Mouse (Mus musculus) testis, adult 2 months (tissue): ENCODE measurements around the gene Pih1d1. TPM values are rescaled to one million over a fixed set of nuclear protein-coding genes. Genes with fewer than 3 reads are reported as not detected.

ENCODE experiments used
- H3K27ac ChIP-seq: fragments of 200-500 bp; 2 replicates; pipeline ENCODE4 v1.5.1; 2012; ENCODE audit warnings: low read depth, low read length; ENCODE audit not compliant: control insufficient read depth, insufficient read depth
- H3K27me3 ChIP-seq: fragments of 200-500 bp; 2 replicates; pipeline ENCODE4 v1.6.1; 2012; ENCODE audit warnings: mild to moderate bottlenecking, low read length, moderate library complexity; ENCODE audit not compliant: control insufficient read depth, insufficient read depth
- H3K36me3 ChIP-seq: fragments of 200-500 bp; 2 replicates; pipeline ENCODE4 v1.6.1; 2012; ENCODE audit warnings: mild to moderate bottlenecking, low read length; ENCODE audit not compliant: control insufficient read depth, insufficient read depth
- H3K4me1 ChIP-seq: fragments of 200-500 bp; 2 replicates; pipeline ENCODE4 v1.6.1; 2012; ENCODE audit warnings: low read length; ENCODE audit not compliant: control insufficient read depth, insufficient read depth
- H3K4me3 ChIP-seq: fragments of 200-500 bp; 2 replicates; pipeline ENCODE4 v1.5.1; 2012; ENCODE audit warnings: low read depth, mild to moderate bottlenecking, low read length, moderate library complexity, mixed read lengths; ENCODE audit not compliant: control insufficient read depth
- CTCF ChIP-seq: fragments of 200-500 bp; IDR thresholded peaks from 2 replicates; pipeline ENCODE4 v1.5.1; 2012; ENCODE audit warnings: low read depth, mild to moderate bottlenecking, inconsistent platforms, low read length, moderate library complexity; ENCODE audit not compliant: control insufficient read depth, insufficient read depth, insufficient replicate concordance
- POLR2A ChIP-seq: fragments of 200-500 bp; IDR thresholded peaks from 2 replicates; pipeline ENCODE4 v1.6.1; 2012; ENCODE audit warnings: low read depth, mild to moderate bottlenecking, inconsistent platforms, low read length, moderate library complexity; ENCODE audit not compliant: control insufficient read depth
- polyA plus RNA-seq: library from polyadenylated mRNA; depleted of rRNA; stranded (reverse); fragments of >200 nt; gene quantifications from 2 replicates; pipeline ENCODE4 v1.2.3, GENCODE M21; 2012

Gene Pih1d1
- polyA plus RNA-seq, 1 experiment, result 258 TPM

- TF ChIP-seq POLR2A (no peak), CTCF (no peak)
- H3K4me1 ChIP-seq, result 0 out of 2 replicates have a peak, but pooled peaks cover 2% of the 10 kb centered on the region
- no peak overlapping the region for H3K4me3 ChIP-seq
- H3K36me3 ChIP-seq, result peaks cover 3% of the 10 kb centered on the region
- no peak overlapping the region for H3K27ac ChIP-seq
- H3K27me3 ChIP-seq, result no peaks in the 10 kb centered on the region
Measured at GRCm38 (mm10) chr7:45190186-45190585, 36.1 kb downstream of the Pih1d1 start.

DNA sequence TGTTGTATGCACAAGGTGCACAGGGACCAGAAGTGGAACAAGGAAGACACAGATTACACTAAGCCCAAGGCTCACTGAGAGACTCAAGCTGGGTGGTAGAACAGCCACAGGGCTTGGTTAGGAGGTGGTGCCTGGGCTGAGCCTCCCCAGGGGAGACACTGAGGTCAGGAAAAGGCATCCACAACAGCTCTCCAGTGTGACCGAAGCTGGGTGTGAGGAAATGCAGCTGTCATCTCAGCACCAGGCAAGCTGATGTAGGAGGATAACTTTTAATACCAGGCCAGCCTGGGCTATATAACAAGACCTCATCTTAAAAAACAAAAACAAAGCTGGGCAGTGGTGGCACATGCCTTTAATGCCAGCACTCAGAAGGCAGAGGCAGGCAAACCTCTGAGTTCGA, 37.1 kb downstream of the Pih1d1 start:
- Histone ChIP-seq H3K27ac (no peak overlapping the region), H3K4me1 (0 out of 2 replicates have a peak, but pooled peaks cover 2% of the 10 kb centered on the region), H3K27me3 (no peaks in the 10 kb centered on the region), H3K4me3 (no peak overlapping the region), H3K36me3 (peaks cover 3% of the 10 kb centered on the region)
- TF ChIP-seq POLR2A, result no peak
- TF ChIP-seq CTCF, result no peak

GRCm38 (mm10) chr7:45191803-45192363, 37.8 kb downstream of the Pih1d1 start:
- no peak overlapping the region for H3K4me3 ChIP-seq
- H3K4me1 ChIP-seq, result 0 out of 2 replicates have a peak, but pooled peaks cover 2% of the 10 kb centered on the region
- no peak overlapping the region for H3K27ac ChIP-seq
- H3K27me3 ChIP-seq, result no peaks in the 10 kb centered on the region
- peaks cover 3% of the 10 kb centered on the region for H3K36me3 ChIP-seq
- TF ChIP-seq CTCF (no peak), POLR2A (no peak)

GRCm38 (mm10) chr7:45192585-45193310, 38.6 kb downstream of the Pih1d1 start:
- TF ChIP-seq POLR2A, result no peak
- TF ChIP-seq CTCF, result no peak
- no peak overlapping the region for H3K4me3 ChIP-seq
- H3K27ac ChIP-seq, result no peak overlapping the region
- H3K36me3 ChIP-seq, result peaks cover 3% of the 10 kb centered on the region
- no peaks in the 10 kb centered on the region for H3K27me3 ChIP-seq
- H3K4me1 ChIP-seq, result no peaks in the 10 kb centered on the region

GRCm38 (mm10) chr7:45193406-45193805, 39.3 kb downstream of the Pih1d1 start:
- Histone ChIP-seq H3K4me3 (no peak overlapping the region), H3K27me3 (no peaks in the 10 kb centered on the region), H3K4me1 (no peaks in the 10 kb centered on the region; the same call in 1 of the 2 replicates), H3K27ac (no peak overlapping the region), H3K36me3 (peaks cover 3% of the 10 kb centered on the region)
- TF ChIP-seq CTCF, result no peak

GRCm38 (mm10) chr7:45193871-45194785, 40.0 kb downstream of the Pih1d1 start:
- H3K36me3 ChIP-seq, result peaks cover 3% of the 10 kb centered on the region
- no peak for TF ChIP-seq CTCF
- no peak for TF ChIP-seq POLR2A
- no peak overlapping the region for H3K4me3 ChIP-seq
- H3K4me1 ChIP-seq, result no peaks in the 10 kb centered on the region; the same call in 1 of the 2 replicates
- H3K27ac ChIP-seq, result no peak overlapping the region
- no peaks in the 10 kb centered on the region for H3K27me3 ChIP-seq
